Mouse (Mus musculus): ENCODE measurements at regions not wholly inside any gene's neighbourhood (a gene's known extent, or its start where the extent isn't known, plus 50 kb on each side); places are given as distances from the start of the nearest gene placed in this dataset.

- no peak for TF ChIP-seq CTCF (IDR thresholded peaks at IDR 0.05; ENCODE audit: low read depth, low read length)
- TF ChIP-seq POLR2A (IDR thresholded peaks at IDR 0.05; ENCODE audit: extremely low read depth, insufficient read depth, low read length), result no peak
These were observed 708.2 kb downstream of the Kcnj2 start for GRCm38 (mm10) chr11:111774108-111774679.
